Mouse (Mus musculus) yolk sac, embryonic 10.5 days (tissue): Measurements from ENCODE around the gene Kansl1l.
"Not testable (repeated sequence)": the region's sequence is repeated elsewhere in the genome, so short reads cannot be mapped to it uniquely, and the experiment has no call there.

Experiments used
- DNase-seq: peaks from one replicate; pipeline ENCODE4 v3.0.0-alpha.2; 2017; ENCODE audit warnings: low spot score

Gene Kansl1l

DNA sequence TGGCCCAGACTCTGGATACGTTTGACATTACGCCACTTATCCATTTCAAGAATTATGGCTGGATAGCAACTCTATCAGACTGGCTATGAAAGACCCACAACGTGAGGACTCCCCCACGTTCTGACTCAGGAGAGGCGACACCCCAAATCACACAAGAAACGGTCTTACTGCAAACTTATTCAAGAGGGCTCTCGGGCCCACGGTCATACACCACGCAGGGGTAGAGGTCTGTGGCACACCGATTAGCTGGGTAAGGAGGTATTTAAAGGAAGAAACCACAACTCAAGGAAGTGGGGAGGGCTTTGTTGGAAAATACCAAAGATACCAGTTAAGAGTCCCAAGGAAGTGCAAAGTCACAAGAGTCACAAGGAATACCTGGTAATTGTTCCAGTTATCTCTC lies 117.7 kb downstream of the Kansl1l start:
- not testable (repeated sequence) for DNase-seq

DNA sequence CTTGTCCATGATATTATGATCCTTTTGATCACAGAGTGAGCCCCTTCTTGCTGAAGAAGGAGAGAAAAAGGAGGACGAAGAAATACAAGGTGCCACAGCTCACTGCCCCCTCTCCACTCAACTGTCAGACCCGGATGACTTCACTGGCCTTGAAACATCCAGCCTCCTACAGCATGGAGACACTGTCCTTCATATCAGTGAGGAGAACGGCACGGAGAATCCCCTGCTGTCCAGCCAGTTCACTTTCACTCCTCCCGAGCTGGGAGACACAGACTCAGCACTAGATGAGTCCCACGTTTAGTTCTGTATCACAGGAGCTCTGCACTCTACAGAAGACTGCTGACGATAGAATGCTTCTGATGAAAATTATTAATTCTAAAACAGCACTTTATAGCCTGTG lies 122.1 kb downstream of the Kansl1l start:
- DNase-seq: no peak

DNA sequence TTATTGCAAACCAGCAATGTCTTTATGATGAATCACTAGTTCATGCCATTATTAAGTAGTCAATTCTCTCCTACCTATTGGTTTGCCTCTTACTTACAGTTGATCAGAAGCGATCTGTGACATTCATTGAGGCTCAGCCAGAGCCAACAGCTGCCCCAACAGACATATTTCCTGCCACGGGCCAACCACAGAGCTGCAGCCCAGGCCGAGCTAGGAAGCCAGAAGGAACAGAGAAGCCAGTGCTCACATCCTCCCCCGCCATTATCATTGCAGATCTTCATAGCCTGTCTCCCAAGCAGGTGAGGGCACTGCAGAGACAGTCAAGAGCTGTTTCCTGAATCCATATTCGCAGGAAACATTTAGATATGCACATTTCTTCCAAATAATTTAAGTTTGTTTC lies 123.1 kb downstream of the Kansl1l start:
- no peak for DNase-seq

DNA sequence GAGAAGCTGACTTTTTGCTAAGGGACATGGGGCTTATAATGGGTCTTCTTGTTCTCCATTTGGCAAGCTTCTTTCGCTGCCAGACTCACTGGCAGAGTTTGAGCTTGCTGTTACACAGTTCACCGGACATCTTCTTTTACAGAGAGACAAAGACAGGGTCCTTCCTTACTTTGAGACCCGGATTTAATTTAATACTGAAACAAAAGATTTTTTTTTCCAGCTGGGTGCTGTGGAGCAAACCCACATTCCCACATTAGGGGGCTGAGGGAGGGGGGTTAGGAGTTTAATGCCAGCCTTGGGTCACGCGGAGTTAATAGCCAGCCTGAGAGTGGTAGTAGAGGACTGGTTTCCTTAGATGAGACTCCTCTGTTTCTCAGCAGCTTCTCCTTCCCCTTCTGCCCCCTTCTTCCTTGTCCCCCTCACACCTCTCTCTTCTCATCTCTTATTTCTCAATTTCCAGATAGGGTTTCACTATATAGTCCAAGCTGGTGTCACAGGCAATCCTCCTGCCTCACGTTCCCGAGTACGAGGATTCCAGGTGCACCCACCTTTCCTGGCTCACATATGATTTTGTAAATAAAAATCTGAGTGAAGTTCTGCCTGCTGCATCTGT lies 124.5 kb downstream of the Kansl1l start:
- no peak for DNase-seq

DNA sequence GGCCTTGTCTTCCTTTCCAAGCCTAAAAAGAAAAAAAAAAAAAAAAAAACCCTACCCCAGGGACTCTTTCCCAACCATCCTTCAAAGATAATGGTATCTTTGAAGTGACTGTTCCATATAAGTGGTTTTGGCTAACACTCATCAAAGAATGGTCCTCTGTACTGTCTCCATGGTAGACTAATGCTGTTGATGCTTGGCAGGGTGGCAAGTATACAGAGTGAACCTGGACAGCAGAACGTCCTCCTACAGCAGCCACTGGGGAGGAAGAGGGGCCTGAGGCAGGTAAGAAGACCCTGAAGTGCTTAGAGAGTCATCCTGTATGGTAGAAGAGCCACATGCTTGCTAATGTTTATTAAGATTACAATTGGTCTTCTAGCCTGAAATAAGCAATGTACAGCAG lies 125.1 kb downstream of the Kansl1l start:
- DNase-seq: no peak

DNA sequence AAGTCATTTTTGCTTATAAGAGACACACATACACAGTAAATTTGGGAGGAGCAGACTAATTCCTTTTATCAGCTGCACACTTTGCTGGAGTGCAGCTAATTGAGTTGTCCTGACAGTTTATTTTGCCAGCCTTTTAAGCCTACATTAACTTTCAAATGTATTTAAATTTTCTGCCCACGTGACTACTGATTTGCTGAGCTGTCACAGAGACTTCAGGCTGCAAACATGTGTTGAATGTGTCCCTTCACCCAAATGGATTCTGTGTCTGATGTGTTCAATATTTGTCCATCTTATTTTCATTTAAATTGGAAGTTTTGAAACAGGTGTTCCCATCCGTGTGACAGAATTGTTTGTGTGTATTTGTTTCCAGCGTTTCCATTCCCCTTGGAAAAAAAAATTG lies 125.6 kb downstream of the Kansl1l start:
- DNase-seq: no peak

DNA sequence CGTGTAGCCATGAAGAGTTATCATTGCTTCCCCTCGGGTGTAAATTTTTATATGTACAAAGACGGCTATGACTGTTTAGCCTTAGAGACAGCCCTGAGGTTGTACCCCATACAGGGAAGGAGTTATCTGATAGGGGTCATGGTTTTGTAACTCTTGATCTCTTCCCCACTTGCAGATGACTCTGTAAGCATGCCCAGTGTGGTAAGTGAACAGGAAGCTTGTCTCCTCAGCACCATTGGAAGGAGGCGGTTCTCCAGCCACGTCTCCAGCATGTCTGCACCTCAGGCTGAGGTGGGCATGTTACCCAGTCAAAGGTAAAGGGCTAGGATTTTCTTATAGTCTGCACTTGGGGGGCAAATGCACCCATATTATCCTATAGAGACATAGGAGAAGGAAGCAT lies 134.4 kb downstream of the Kansl1l start:
- DNase-seq: no peak

DNA sequence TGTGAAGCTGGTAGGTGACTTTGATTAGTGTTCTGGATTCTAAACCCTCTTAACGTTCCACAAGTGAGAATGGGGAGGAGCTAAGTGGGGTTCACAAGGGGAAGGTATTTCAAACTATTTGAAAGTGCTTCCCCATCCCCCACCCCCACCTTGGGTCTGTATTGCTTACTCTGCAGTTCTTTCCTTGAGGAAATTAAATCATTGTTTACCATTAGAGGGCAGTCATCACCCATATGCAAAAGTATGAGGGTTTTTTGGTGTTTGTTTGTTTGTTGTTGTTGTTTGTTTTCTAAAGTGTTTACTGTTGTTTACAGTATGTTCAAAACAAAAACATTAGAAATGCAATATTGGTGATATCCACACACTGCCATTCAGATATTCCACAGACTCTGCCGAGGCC lies 138.7 kb downstream of the Kansl1l start:
- no peak for DNase-seq

DNA sequence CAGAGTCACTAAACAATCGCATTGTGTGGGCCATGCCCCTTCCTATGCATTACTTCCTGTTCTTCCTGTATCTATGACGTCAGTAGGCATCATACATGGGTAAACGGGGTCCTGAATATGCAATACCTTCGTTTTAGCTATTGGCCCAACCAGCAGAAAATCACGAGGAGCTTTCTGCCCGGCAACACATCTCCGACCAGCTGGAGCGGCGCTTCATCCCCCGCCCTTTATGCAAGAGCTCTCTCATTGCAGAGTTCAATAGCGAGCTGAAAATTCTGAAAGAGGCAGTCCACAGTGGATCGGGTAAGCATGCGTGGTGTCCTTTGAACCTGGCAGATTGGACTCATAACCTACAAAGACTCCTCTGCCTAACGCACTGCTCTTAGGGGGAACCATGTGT lies 139.4 kb downstream of the Kansl1l start:
- no peak for DNase-seq

DNA sequence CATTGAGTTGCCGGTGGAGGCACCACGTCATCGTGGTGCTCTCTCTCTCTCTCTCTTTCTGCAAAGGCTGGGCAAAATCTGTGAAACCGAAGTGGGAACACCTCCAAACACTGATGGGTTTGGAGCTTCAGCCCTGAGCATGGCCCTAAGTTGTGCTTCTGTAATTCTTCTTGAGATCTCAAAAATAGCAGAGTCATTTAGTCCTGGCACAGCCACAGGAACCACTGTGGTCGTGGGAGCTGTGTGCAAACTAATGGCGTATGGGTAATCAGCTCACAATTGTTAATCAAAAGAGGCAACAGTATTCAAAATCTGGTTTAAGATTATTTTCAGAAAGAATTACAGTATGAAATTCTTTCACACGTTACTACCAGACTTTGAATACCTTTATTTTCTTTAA lies 144.6 kb downstream of the Kansl1l start:
- DNase-seq: no peak

DNA sequence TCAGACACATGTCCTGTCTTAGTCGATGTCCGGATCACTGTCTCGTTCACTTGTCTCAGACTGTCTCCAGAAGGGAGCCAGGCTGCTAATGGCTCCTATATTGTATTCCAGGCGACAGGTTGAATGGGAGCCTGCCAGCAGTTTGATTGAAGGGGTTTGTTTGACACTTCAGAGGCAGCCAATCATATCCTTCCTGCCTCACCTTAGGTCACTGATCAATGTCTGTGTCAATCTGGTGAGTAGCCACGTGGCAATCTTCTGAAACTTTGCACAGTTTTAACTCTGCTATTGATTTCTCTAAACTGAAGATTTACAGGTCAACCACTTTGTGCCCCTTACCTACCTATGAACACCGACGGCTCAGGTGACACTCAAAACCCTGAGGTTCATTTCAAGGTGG lies 145.9 kb downstream of the Kansl1l start:
- DNase-seq: no peak
